8 mouse cellular contexts compared by ENCODE assay signal in genomic region chr8:120735770-120736481, GRCm38 (mm10). TPM values are rescaled to one million over a fixed set of nuclear protein-coding genes. Genes with fewer than 3 reads are reported as not detected.
DNase-seq lines count a peak whose midpoint lies in the region; ATAC-seq lines count a peak whose summit lies in the region.

Irf8 (plus strand) TSS chr8:120736358.

- ATAC-seq in forebrain, embryonic 13.5 days, result peak; percentile 93
- ATAC-seq in heart, embryonic 16.5 days (replicated peaks; ENCODE audit: extremely low read depth, insufficient read depth, low FRiP score), result peak; percentile 96
- ATAC-seq in liver, embryonic 13.5 days (ENCODE audit: low read depth), result peak; percentile 81

- H3K27ac ChIP-seq in forebrain, embryonic 13.5 days, result no peak within 1 kb of the TSS
- peak within 1 kb of the TSS; percentile 46; the same call in 1 of the 2 replicates for H3K27ac ChIP-seq in heart, embryonic 16.5 days (ENCODE audit: low read length)
- H3K27ac ChIP-seq in liver, embryonic 13.5 days, result peak within 1 kb of the TSS; percentile 53; the same call in 1 of the 2 replicates

- H3K4me3 ChIP-seq in forebrain, embryonic 13.5 days, result peak within 1 kb of the TSS; percentile 48
- H3K4me3 ChIP-seq in heart, embryonic 16.5 days (ENCODE audit: low read length), result peak within 1 kb of the TSS; percentile 65
- H3K4me3 ChIP-seq in liver, embryonic 13.5 days (replicated peaks), result peak within 1 kb of the TSS; percentile 47

- H3K27me3 ChIP-seq in forebrain, embryonic 13.5 days, result peaks cover 64% of the 10 kb centered on the region
- H3K27me3 ChIP-seq in heart, embryonic 16.5 days (ENCODE audit: control insufficient read depth, insufficient read depth, low read length), result peaks cover 29% of the 10 kb centered on the region
- H3K27me3 ChIP-seq in liver, embryonic 13.5 days, result peaks cover 50% of the 10 kb centered on the region
- H3K27me3 ChIP-seq in splenic B cell, adult 2 months (ENCODE audit: control insufficient read depth, insufficient read depth, low read length, poor library complexity, severe bottlenecking), result no peaks in the 10 kb centered on the region

- no peaks in the 10 kb centered on the region for H3K9me3 ChIP-seq in forebrain, embryonic 13.5 days (replicated peaks)
- H3K9me3 ChIP-seq in heart, embryonic 16.5 days (replicated peaks; ENCODE audit: control insufficient read depth, low read length), result no peaks in the 10 kb centered on the region
- no peaks in the 10 kb centered on the region for H3K9me3 ChIP-seq in liver, embryonic 13.5 days (replicated peaks)

- H3K9ac ChIP-seq in forebrain, embryonic 13.5 days, result peak within 1 kb of the TSS; percentile 64
- peak within 1 kb of the TSS; percentile 73 for H3K9ac ChIP-seq in heart, embryonic 16.5 days (ENCODE audit: low read length)
- H3K9ac ChIP-seq in liver, embryonic 13.5 days, result peak within 1 kb of the TSS; percentile 33; the same call in 1 of the 2 replicates

- peak; percentile 95 for DNase-seq in CD4-positive, CD25-positive, alpha-beta regulatory T cell, adult 2 months (ENCODE audit: low read depth, low spot score)
- peak; percentile 71 for DNase-seq in c-Kit-positive CD71-negative TER-119-negative erythroid progenitor cells, embryonic 14.5 days (ENCODE audit: low read depth)
- DNase-seq in kidney, postnatal 14 days, result peak; percentile 93
- DNase-seq in liver, embryonic 13.5 days, result peak; percentile 34
- DNase-seq in natural killer cell, adult 2 months (ENCODE audit: low spot score in 2 of 2), result peak; percentile 90 to 92
- DNase-seq in splenic B cell, adult 2 months (ENCODE audit: low read depth, low spot score), result peak; percentile 96

- H3K36me3 ChIP-seq in forebrain, embryonic 13.5 days (ENCODE audit: poor library complexity, severe bottlenecking), result no peaks in the 10 kb centered on the region
- no peaks in the 10 kb centered on the region for H3K36me3 ChIP-seq in heart, embryonic 16.5 days (ENCODE audit: control insufficient read depth, insufficient read depth)
- H3K36me3 ChIP-seq in liver, embryonic 13.5 days, result no peaks in the 10 kb centered on the region
- peaks cover 5% of the 10 kb centered on the region for H3K36me3 ChIP-seq in splenic B cell, adult 2 months (ENCODE audit: control insufficient read depth, insufficient read depth, low read length, poor library complexity, severe bottlenecking)

- under 1% methylated on average over 50 of the region's 62 CpGs for WGBS in forebrain, embryonic 13.5 days
- WGBS in heart, embryonic 16.5 days, result under 1% methylated on average over 52 of the region's 62 CpGs
- WGBS in liver, embryonic 13.5 days (ENCODE audit: insufficient replicate concordance), result under 1% methylated on average over 59 of the region's 62 CpGs

- peaks cover 12% of the 10 kb centered on the region for H3K4me1 ChIP-seq in forebrain, embryonic 13.5 days
- peaks cover 8% of the 10 kb centered on the region for H3K4me1 ChIP-seq in heart, embryonic 16.5 days (ENCODE audit: control insufficient read depth, insufficient read depth, low read length)
- H3K4me1 ChIP-seq in liver, embryonic 13.5 days (replicated peaks), result 0 out of 2 replicates have a peak, but pooled peaks cover 3% of the 10 kb centered on the region

- H3K4me2 ChIP-seq in forebrain, embryonic 13.5 days, result peak within 1 kb of the TSS; percentile 91
- peak within 1 kb of the TSS; percentile 99 for H3K4me2 ChIP-seq in heart, embryonic 16.5 days (ENCODE audit: low read depth, low read length)
- peak within 1 kb of the TSS; percentile 67 for H3K4me2 ChIP-seq in liver, embryonic 13.5 days

RNA-seq across cellular contexts. Expression of gene Irf8, which starts in this region (rescaled TPM):
- 2.7 TPM in 2 replicates for polyA plus RNA-seq in forebrain, embryonic 13.5 days (2015; fragmentation: Nextera tagmentation; extraction: Ambion mirVana)
- polyA plus RNA-seq in heart, embryonic 16.5 days (2015; fragmentation: Nextera tagmentation; extraction: Ambion mirVana), result 19.3 and 22.5 TPM in 2 replicates
- 11.6 and 12.1 TPM in 2 replicates for polyA plus RNA-seq in liver, embryonic 13.5 days (2015; fragmentation: Nextera tagmentation; extraction: Ambion mirVana)

Comparison
In these comparisons a context has a peak if more than half of its experiments do, and no peak if none do; other contexts are left out.
1. DNase-seq: peak in every context shown above with its lines; median percentile 96 in splenic B cell, adult 2 months; 95 in CD4-positive, CD25-positive, alpha-beta regulatory T cell, adult 2 months; 93 in kidney, postnatal 14 days; 91 in natural killer cell, adult 2 months; 71 in c-Kit-positive CD71-negative TER-119-negative erythroid progenitor cells, embryonic 14.5 days; 34 in liver, embryonic 13.5 days.